Mouse (Mus musculus): ENCODE measurements at regions not wholly inside any gene's neighbourhood (a gene's known extent, or its start where the extent isn't known, plus 50 kb on each side); places are given as distances from the start of the nearest gene placed in this dataset.
"Not testable (repeated sequence)": the region's sequence is repeated elsewhere in the genome, so short reads cannot be mapped to it uniquely, and the experiment has no call there.

- DNase-seq (ENCODE audit: low spot score in 2 of 2) = no peak
Observed at GRCm38 (mm10) chr3:21729328-21729727, 347.1 kb upstream of the Tbl1xr1 start.

- DNase-seq (ENCODE audit: low spot score in 2 of 2) = not testable (repeated sequence)
Observed at GRCm38 (mm10) chr3:21735688-21736087, 340.8 kb upstream of the Tbl1xr1 start.

GRCm38 (mm10) chr3:21739720-21740119, 336.7 kb upstream of the Tbl1xr1 start:
- DNase-seq (ENCODE audit: low spot score in 2 of 2) = no peak

- DNase-seq (ENCODE audit: low spot score in 2 of 2) = no peak
Observed at GRCm38 (mm10) chr3:21744107-21744506, 332.3 kb upstream of the Tbl1xr1 start.

- no peak for DNase-seq (ENCODE audit: low spot score in 2 of 2)
Observed at GRCm38 (mm10) chr3:21760516-21761218, 315.8 kb upstream of the Tbl1xr1 start.

- DNase-seq (ENCODE audit: low spot score in 2 of 2) = no peak
Observed at GRCm38 (mm10) chr3:21761219-21761600, 315.2 kb upstream of the Tbl1xr1 start.

- DNase-seq (ENCODE audit: low spot score in 2 of 2) = no peak
Observed at GRCm38 (mm10) chr3:21761909-21762308, 314.5 kb upstream of the Tbl1xr1 start.

- no peak for DNase-seq (ENCODE audit: low spot score in 2 of 2)
Observed at GRCm38 (mm10) chr3:21768081-21768480, 308.4 kb upstream of the Tbl1xr1 start.

- no peak for DNase-seq (ENCODE audit: low spot score in 2 of 2)
Observed at GRCm38 (mm10) chr3:21769920-21770547, 306.4 kb upstream of the Tbl1xr1 start.

- DNase-seq (ENCODE audit: low spot score in 2 of 2) = no peak
Observed at GRCm38 (mm10) chr3:21771752-21772298, 304.6 kb upstream of the Tbl1xr1 start.

GRCm38 (mm10) chr3:21774172-21774842, 302.1 kb upstream of the Tbl1xr1 start:
- no peak for DNase-seq (ENCODE audit: low spot score in 2 of 2)

GRCm38 (mm10) chr3:21778789-21779188, 297.7 kb upstream of the Tbl1xr1 start:
- DNase-seq (ENCODE audit: low spot score in 2 of 2) = no peak

- no peak for DNase-seq (ENCODE audit: low spot score in 2 of 2)
Observed at GRCm38 (mm10) chr3:21791983-21792631, 284.3 kb upstream of the Tbl1xr1 start.

- DNase-seq (ENCODE audit: low spot score in 2 of 2) = no peak
Observed at GRCm38 (mm10) chr3:21798139-21798538, 278.3 kb upstream of the Tbl1xr1 start.

GRCm38 (mm10) chr3:21803886-21804285, 272.6 kb upstream of the Tbl1xr1 start:
- not testable (repeated sequence) for DNase-seq (ENCODE audit: low spot score in 2 of 2)

GRCm38 (mm10) chr3:21806494-21807157, 269.8 kb upstream of the Tbl1xr1 start:
- no peak for DNase-seq (ENCODE audit: low spot score in 2 of 2)

- no peak for DNase-seq (ENCODE audit: low spot score in 2 of 2)
Observed at GRCm38 (mm10) chr3:21808539-21808938, 267.9 kb upstream of the Tbl1xr1 start.

- no peak for DNase-seq (ENCODE audit: low spot score in 2 of 2)
Observed at GRCm38 (mm10) chr3:21809769-21810470, 266.5 kb upstream of the Tbl1xr1 start.

- DNase-seq (ENCODE audit: low spot score in 2 of 2) = no peak
Observed at GRCm38 (mm10) chr3:21813401-21813800, 263.1 kb upstream of the Tbl1xr1 start.

GRCm38 (mm10) chr3:21816968-21817858, 259.2 kb upstream of the Tbl1xr1 start:
- DNase-seq (ENCODE audit: low spot score in 2 of 2) = no peak
